Mouse (Mus musculus) thymus, adult 2 months (tissue): Measurements from ENCODE around the gene Gpr155.

Experiments used
- CTCF ChIP-seq: fragments of 200-500 bp; IDR thresholded peaks from 2 replicates; pipeline ENCODE4 v1.5.1; 2012; ENCODE audit warnings: mild to moderate bottlenecking, control low read depth, low read length, moderate library complexity, borderline replicate concordance; ENCODE audit not compliant: control insufficient read depth, poor library complexity, insufficient read depth; ENCODE audit errors: extremely low read depth
- POLR2A ChIP-seq: fragments of 200-500 bp; IDR thresholded peaks from 2 replicates; pipeline ENCODE4 v1.6.1; 2012; ENCODE audit warnings: mild to moderate bottlenecking, low read length, control low read depth, moderate library complexity; ENCODE audit not compliant: control insufficient read depth, poor library complexity, insufficient read depth; ENCODE audit errors: extremely low read depth

DNA sequence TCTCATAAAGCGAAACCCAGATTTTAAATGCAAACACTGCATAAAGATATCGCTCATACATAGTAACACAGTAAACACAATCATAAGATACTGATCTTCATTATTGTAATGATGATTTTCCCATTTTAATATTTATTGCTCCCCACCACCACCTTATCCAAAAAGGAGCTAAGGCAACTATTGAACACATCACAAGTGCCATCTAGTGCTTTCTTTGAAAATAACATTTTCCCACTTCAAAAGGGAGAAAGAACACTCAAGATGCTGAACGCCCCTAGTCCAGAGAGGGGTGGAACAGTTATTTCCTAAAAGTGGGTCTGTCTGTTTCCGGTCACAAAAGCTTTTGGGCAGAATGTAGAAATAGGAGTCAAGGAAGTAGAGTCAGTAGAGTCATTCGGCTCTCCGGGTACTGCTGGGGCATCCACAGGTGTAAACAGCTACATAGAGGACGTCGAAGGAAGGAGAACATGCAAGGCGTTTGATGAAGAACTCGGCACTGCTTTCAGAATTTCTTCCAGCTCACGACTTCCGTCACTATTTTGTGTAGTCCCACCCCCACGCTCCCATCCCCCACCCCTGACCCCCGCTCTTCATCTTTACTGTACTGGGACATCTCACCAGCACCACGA lies 17.1 kb upstream of the Gpr155 start:
- TF ChIP-seq POLR2A (no peak), CTCF (no peak)
